Mouse (Mus musculus) ES-E14 (cell line): ENCODE measurements around the gene Pla2g4f.

Experiments used
- CHD2 ChIP-seq: IDR thresholded peaks from 2 replicates; pipeline ENCODE4 v1.6.1; 2014; ENCODE audit warnings: mild to moderate bottlenecking, low read depth, low read length, inconsistent platforms
- HCFC1 ChIP-seq: IDR thresholded peaks from 2 replicates; pipeline ENCODE4 v1.6.1; 2012; ENCODE audit warnings: low read length, inconsistent platforms, borderline replicate concordance; ENCODE audit not compliant: insufficient read depth
- MAFK ChIP-seq: IDR thresholded peaks from 2 replicates; pipeline ENCODE4 v1.6.1; 2014; ENCODE audit warnings: mild to moderate bottlenecking, low read depth, low read length, inconsistent platforms; ENCODE audit not compliant: insufficient read depth
- ZC3H11A ChIP-seq: IDR thresholded peaks from 2 replicates; pipeline ENCODE4 v1.6.1; 2012; ENCODE audit warnings: low read depth, mild to moderate bottlenecking, inconsistent platforms, low read length, borderline replicate concordance
- ZNF384 ChIP-seq: IDR thresholded peaks from 2 replicates; pipeline ENCODE4 v1.6.1; 2012; ENCODE audit warnings: low read depth, low read length, inconsistent platforms

- TF ChIP-seq ZNF384 (no peak), HCFC1 (no peak), ZC3H11A (no peak), MAFK (no peak), CHD2 (no peak)
Observed at GRCm38 (mm10) chr2:120314487-120314886, 522 bp upstream of the Pla2g4f start.
